Mouse (Mus musculus): ENCODE results near the gene Map3k5. TPM values are rescaled to one million over a fixed set of nuclear protein-coding genes. Genes with fewer than 3 reads are reported as not detected.

The Map3k5 gene
- polyA plus RNA-seq, 1 experiment from 2014 or later, result 2.2 TPM

- no peak for TF ChIP-seq CTCF (IDR thresholded peaks at IDR 0.05; ENCODE audit: low read depth)
- ATAC-seq (replicated peaks; ENCODE audit: low FRiP score, low read depth) (no peak), DNase-seq (ENCODE audit: low spot score) (peak; percentile 37)
- no peak overlapping the region for H3K4me3 ChIP-seq (replicated peaks; ENCODE audit: low read depth, low read length)
- no peak overlapping the region for H3K27ac ChIP-seq
- no peaks in the 10 kb centered on the region for H3K27me3 ChIP-seq (ENCODE audit: insufficient read depth, low read length)
- H3K4me1 ChIP-seq (replicated peaks; ENCODE audit: insufficient read depth, low read length), result no peaks in the 10 kb centered on the region
- H3K9ac ChIP-seq (ENCODE audit: low read depth, low read length), result no peak overlapping the region
- H3K4me2 ChIP-seq (ENCODE audit: low read length), result no peak overlapping the region
- H3K9me3 ChIP-seq (replicated peaks; ENCODE audit: low read length), result no peaks in the 10 kb centered on the region
- WGBS, result 38% methylated on average over 12 of the region's 12 CpGs
- 0 out of 2 replicates have a peak, but pooled peaks cover under 1% of the 10 kb centered on the region for H3K36me3 ChIP-seq (ENCODE audit: insufficient read depth, low read length)
Observed at GRCm38 (mm10) chr10:20132933-20133652, 198.8 kb downstream of the Map3k5 start.

DNA sequence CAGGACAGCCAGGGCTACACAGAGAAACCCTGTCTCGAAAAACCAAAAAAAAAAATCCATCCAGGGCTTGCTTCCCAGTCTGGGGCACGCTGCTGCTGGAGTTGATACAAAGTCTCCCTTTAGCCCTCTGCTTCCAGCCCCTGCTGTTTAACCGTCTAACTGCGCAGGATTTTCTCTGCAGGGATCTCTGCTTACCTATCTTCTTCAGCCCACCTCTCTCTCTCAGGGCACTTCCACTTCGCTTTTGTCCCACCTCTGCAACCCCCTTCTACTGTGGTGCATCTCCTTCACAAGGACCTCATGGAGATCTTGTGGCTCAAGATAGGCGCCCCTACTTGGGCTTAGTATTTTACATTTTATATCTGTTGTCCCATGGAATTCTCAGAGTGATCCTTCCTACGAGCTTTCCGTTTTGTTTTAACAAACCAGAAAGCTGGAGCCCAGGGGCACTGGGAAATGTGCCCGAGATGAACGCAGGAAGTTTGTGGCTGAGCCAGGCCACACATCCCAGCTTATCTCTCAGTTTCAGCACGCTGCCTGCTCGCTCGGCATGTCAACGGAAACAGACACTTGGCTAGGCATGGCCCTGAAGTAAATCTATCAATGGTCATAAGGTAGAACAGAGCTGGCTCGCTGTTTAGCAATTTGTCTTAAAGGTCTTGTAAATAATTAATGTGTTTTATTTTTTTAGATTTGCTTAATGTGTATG, 201.2 kb downstream of the Map3k5 start:
- Histone ChIP-seq H3K36me3 (ENCODE audit: insufficient read depth, low read length) (0 out of 2 replicates have a peak, but pooled peaks cover 3% of the 10 kb centered on the region), H3K4me2 (ENCODE audit: low read length) (no peak overlapping the region), H3K27me3 (ENCODE audit: insufficient read depth, low read length) (no peaks in the 10 kb centered on the region), H3K27ac (no peak overlapping the region), H3K4me1 (replicated peaks; ENCODE audit: insufficient read depth, low read length) (no peaks in the 10 kb centered on the region), H3K9ac (ENCODE audit: low read depth, low read length) (no peak overlapping the region), H3K9me3 (replicated peaks; ENCODE audit: low read length) (no peaks in the 10 kb centered on the region), H3K4me3 (replicated peaks; ENCODE audit: low read depth, low read length) (no peak overlapping the region)
- DNase-seq (ENCODE audit: low spot score) (no peak), ATAC-seq (replicated peaks; ENCODE audit: low FRiP score, low read depth) (0 out of 2 replicates have a peak, but pooled peaks have one; percentile 13)
- WGBS, result 55% methylated on average over 15 of the region's 15 CpGs
- TF ChIP-seq CTCF (IDR thresholded peaks at IDR 0.05; ENCODE audit: low read depth), result no peak

- no peak for DNase-seq (ENCODE audit: low spot score)
- H3K27ac ChIP-seq, result no peak overlapping the region
- TF ChIP-seq CTCF (IDR thresholded peaks at IDR 0.05; ENCODE audit: low read depth), result no peak
- H3K9me3 ChIP-seq (replicated peaks; ENCODE audit: low read length), result no peaks in the 10 kb centered on the region
- H3K4me3 ChIP-seq (replicated peaks; ENCODE audit: low read depth, low read length), result no peak overlapping the region
- WGBS, result 83% methylated on average over 1 of the region's 1 CpGs
- no peak overlapping the region for H3K4me2 ChIP-seq (ENCODE audit: low read length)
- H3K36me3 ChIP-seq (ENCODE audit: insufficient read depth, low read length), result 0 out of 2 replicates have a peak, but pooled peaks cover 3% of the 10 kb centered on the region
- ATAC-seq (replicated peaks; ENCODE audit: low FRiP score, low read depth), result no peak
- no peak overlapping the region for H3K9ac ChIP-seq (ENCODE audit: low read depth, low read length)
- H3K4me1 ChIP-seq (replicated peaks; ENCODE audit: insufficient read depth, low read length), result no peaks in the 10 kb centered on the region
- no peaks in the 10 kb centered on the region for H3K27me3 ChIP-seq (ENCODE audit: insufficient read depth, low read length)
Observed at GRCm38 (mm10) chr10:20136505-20136904, 202.2 kb downstream of the Map3k5 start.

GRCm38 (mm10) chr10:20141376-20141775, 207.1 kb downstream of the Map3k5 start:
- no peaks in the 10 kb centered on the region for H3K4me1 ChIP-seq (replicated peaks; ENCODE audit: insufficient read depth, low read length)
- H3K27me3 ChIP-seq (ENCODE audit: insufficient read depth, low read length), result no peaks in the 10 kb centered on the region
- WGBS, result 41% methylated on average over 17 of the region's 17 CpGs
- H3K27ac ChIP-seq, result no peak overlapping the region
- no peaks in the 10 kb centered on the region for H3K9me3 ChIP-seq (replicated peaks; ENCODE audit: low read length)
- H3K4me3 ChIP-seq (replicated peaks; ENCODE audit: low read depth, low read length), result no peak overlapping the region
- 0 out of 2 replicates have a peak overlapping the region, but pooled peaks have one; percentile 24 for H3K4me2 ChIP-seq (ENCODE audit: low read length)
- DNase-seq (ENCODE audit: low spot score) (peak; percentile 21), ATAC-seq (replicated peaks; ENCODE audit: low FRiP score, low read depth) (no peak)
- H3K9ac ChIP-seq (ENCODE audit: low read depth, low read length), result no peak overlapping the region
- TF ChIP-seq CTCF (IDR thresholded peaks at IDR 0.05; ENCODE audit: low read depth), result no peak
- peaks cover 6% of the 10 kb centered on the region; the same call in 1 of the 2 replicates for H3K36me3 ChIP-seq (ENCODE audit: insufficient read depth, low read length)

DNA sequence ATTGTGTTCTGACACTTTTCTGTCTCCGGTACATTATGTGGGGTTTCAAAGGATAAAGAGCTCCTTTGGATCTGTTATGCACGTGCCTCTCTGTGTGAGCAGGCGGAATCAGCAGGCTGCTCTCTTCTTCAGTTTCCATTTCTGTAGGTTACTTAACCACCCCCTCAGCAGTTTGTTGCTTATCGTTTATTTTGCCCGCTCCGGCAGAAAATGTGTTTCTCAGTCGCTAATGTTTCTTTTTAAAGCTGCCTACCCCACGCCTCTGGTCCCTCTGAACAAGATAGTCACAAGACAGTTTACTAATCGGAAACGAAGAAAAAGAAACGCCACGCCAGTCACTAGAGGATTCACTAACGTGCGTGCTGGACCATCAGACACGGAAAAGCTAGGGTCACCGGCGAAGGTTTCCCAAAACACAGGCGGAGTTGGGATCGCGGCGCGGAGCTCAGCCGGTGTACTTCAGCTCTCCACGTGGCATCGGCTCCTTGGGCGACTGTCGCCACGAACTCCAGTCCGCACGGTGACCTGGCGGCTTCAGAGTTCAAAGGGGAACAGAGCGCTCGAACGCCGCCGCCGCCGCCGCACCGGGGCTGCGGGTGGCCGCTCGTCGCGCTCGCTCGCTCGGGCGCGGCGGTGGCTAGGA, 214.0 kb downstream of the Map3k5 start, which contains the start of gene Map7:
TSS of gene Map7 (plus strand) at position 342 of the 643 bp plus-strand sequence.
- peak within 1 kb of the TSS; percentile 86 for H3K4me2 ChIP-seq (ENCODE audit: low read length)
- H3K4me3 ChIP-seq (replicated peaks; ENCODE audit: low read depth, low read length), result peak within 1 kb of the TSS; percentile 89
- peaks cover 3% of the 10 kb centered on the region; the same call in 1 of the 2 replicates for H3K36me3 ChIP-seq (ENCODE audit: insufficient read depth, low read length)
- 5% methylated on average over 51 of the region's 51 CpGs for WGBS
- H3K27ac ChIP-seq, result peak within 1 kb of the TSS; percentile 87
- DNase-seq (ENCODE audit: low spot score) (peak; percentile 8), ATAC-seq (replicated peaks; ENCODE audit: low FRiP score, low read depth) (peak; percentile 18)
- H3K27me3 ChIP-seq (ENCODE audit: insufficient read depth, low read length), result no peaks in the 10 kb centered on the region
- H3K9me3 ChIP-seq (replicated peaks; ENCODE audit: low read length), result no peaks in the 10 kb centered on the region
- H3K9ac ChIP-seq (ENCODE audit: low read depth, low read length), result peak within 1 kb of the TSS; percentile 91
- TF ChIP-seq CTCF (IDR thresholded peaks at IDR 0.05; ENCODE audit: low read depth), result no peak
- H3K4me1 ChIP-seq (replicated peaks; ENCODE audit: insufficient read depth, low read length), result no peaks in the 10 kb centered on the region

- Histone ChIP-seq H3K27ac (peak overlapping the region; percentile 87), H3K4me3 (replicated peaks; ENCODE audit: low read depth, low read length) (peak overlapping the region; percentile 89), H3K36me3 (ENCODE audit: insufficient read depth, low read length) (peaks cover under 1% of the 10 kb centered on the region; the same call in 1 of the 2 replicates), H3K4me1 (replicated peaks; ENCODE audit: insufficient read depth, low read length) (no peaks in the 10 kb centered on the region), H3K4me2 (ENCODE audit: low read length) (peak overlapping the region; percentile 86), H3K9me3 (replicated peaks; ENCODE audit: low read length) (no peaks in the 10 kb centered on the region), H3K9ac (ENCODE audit: low read depth, low read length) (peak overlapping the region; percentile 91), H3K27me3 (ENCODE audit: insufficient read depth, low read length) (no peaks in the 10 kb centered on the region)
- TF ChIP-seq CTCF (IDR thresholded peaks at IDR 0.05; ENCODE audit: low read depth), result peak; percentile 24; the same call in 1 of the 2 replicates
- ATAC-seq (replicated peaks; ENCODE audit: low FRiP score, low read depth), result peak; percentile 91
- 0% methylated on average over 25 of the region's 58 CpGs for WGBS
- peak; percentile 63 for DNase-seq (ENCODE audit: low spot score)
Observed at GRCm38 (mm10) chr10:20148773-20149120, 214.5 kb downstream of the Map3k5 start.

All from kidney, postnatal 0 days (tissue).